Mouse (Mus musculus): ENCODE measurements at regions not wholly inside any gene's neighbourhood (a gene's known extent, or its start where the extent isn't known, plus 50 kb on each side); places are given as distances from the start of the nearest gene placed in this dataset.

DNA sequence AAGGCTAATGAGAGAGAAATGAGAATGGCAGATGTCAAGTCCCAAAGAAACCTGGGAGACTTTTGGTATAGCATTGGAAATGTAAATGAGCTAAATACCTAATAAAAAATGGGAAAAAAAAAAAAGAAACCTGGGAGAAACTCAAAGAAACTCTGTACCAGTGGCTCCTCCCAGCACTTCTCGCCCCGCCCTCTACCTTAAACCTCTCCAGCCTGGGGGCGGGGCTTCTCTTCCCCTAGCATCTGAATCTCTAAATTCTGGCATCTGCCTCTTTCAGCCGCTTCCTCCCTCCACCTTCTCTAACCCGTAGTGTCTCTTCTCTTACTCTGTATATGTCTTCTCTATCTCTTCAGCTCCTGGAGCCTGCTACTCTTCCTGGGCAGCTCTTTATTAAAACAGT, 53.2 kb downstream of the Gpr6 start:
- 64% methylated on average over 5 of the region's 5 CpGs for WGBS
- H3K4me2 ChIP-seq (ENCODE audit: low read depth, low read length, severe bottlenecking): no peak overlapping the region
- no peaks in the 10 kb centered on the region for H3K4me1 ChIP-seq (replicated peaks; ENCODE audit: control insufficient read depth, insufficient read depth, low read length)
- no peaks in the 10 kb centered on the region for H3K27me3 ChIP-seq (ENCODE audit: control insufficient read depth, insufficient read depth, low read length)
- no peak overlapping the region for H3K27ac ChIP-seq (ENCODE audit: low read depth, low read length)
- H3K9ac ChIP-seq (ENCODE audit: low read length): no peak overlapping the region
- no peaks in the 10 kb centered on the region for H3K36me3 ChIP-seq (ENCODE audit: control insufficient read depth, insufficient read depth, low read length)
- no peak for DNase-seq (ENCODE audit: low spot score)
- H3K9me3 ChIP-seq (ENCODE audit: control insufficient read depth, low read length): no peaks in the 10 kb centered on the region
- H3K4me3 ChIP-seq (ENCODE audit: low read depth, low read length): no peak overlapping the region
- ATAC-seq (replicated peaks; ENCODE audit: low FRiP score): no peak

- ATAC-seq (replicated peaks; ENCODE audit: low FRiP score): no peak
- 46% methylated on average over 7 of the region's 7 CpGs for WGBS
- Histone ChIP-seq H3K4me3 (ENCODE audit: low read depth, low read length) (no peak overlapping the region), H3K4me1 (replicated peaks; ENCODE audit: control insufficient read depth, insufficient read depth, low read length) (no peaks in the 10 kb centered on the region), H3K9me3 (ENCODE audit: control insufficient read depth, low read length) (no peaks in the 10 kb centered on the region), H3K9ac (ENCODE audit: low read length) (no peak overlapping the region), H3K27ac (ENCODE audit: low read depth, low read length) (no peak overlapping the region), H3K27me3 (ENCODE audit: control insufficient read depth, insufficient read depth, low read length) (no peaks in the 10 kb centered on the region), H3K36me3 (ENCODE audit: control insufficient read depth, insufficient read depth, low read length) (no peaks in the 10 kb centered on the region), H3K4me2 (ENCODE audit: low read depth, low read length, severe bottlenecking) (no peak overlapping the region)
- DNase-seq (ENCODE audit: low spot score): no peak
Measured at GRCm38 (mm10) chr10:41016547-41016946, 55.5 kb downstream of the Gpr6 start.

DNA sequence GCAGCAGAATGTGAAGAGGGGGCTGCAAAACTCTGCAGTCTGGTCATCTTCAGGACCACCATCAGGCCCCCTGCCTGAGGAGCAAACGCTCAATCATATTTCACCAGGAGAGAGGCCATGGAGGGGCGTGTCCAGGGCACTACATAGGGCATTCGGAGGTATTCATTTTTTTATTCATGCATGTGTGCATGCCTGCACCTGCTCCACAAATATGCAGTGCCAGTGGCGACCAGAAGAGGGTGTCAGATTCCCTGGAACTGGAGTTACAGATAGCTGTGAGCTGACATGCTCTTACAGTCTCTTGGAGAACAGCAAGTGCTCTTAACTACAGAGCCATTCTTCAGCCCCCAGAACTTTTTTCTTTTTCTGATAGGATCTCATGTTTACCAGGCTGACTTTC, 56.4 kb downstream of the Gpr6 start:
- no peak overlapping the region for H3K4me2 ChIP-seq (ENCODE audit: low read depth, low read length, severe bottlenecking)
- H3K4me1 ChIP-seq (replicated peaks; ENCODE audit: control insufficient read depth, insufficient read depth, low read length): no peaks in the 10 kb centered on the region
- DNase-seq (ENCODE audit: low spot score): peak; percentile 80
- no peaks in the 10 kb centered on the region for H3K9me3 ChIP-seq (ENCODE audit: control insufficient read depth, low read length)
- no peaks in the 10 kb centered on the region for H3K36me3 ChIP-seq (ENCODE audit: control insufficient read depth, insufficient read depth, low read length)
- H3K4me3 ChIP-seq (ENCODE audit: low read depth, low read length): no peak overlapping the region
- no peak overlapping the region for H3K9ac ChIP-seq (ENCODE audit: low read length)
- ATAC-seq (replicated peaks; ENCODE audit: low FRiP score): 0 out of 2 replicates have a peak, but pooled peaks have one; percentile 46
- no peak overlapping the region for H3K27ac ChIP-seq (ENCODE audit: low read depth, low read length)
- WGBS: 41% methylated on average over 4 of the region's 4 CpGs
- no peaks in the 10 kb centered on the region for H3K27me3 ChIP-seq (ENCODE audit: control insufficient read depth, insufficient read depth, low read length)

DNA sequence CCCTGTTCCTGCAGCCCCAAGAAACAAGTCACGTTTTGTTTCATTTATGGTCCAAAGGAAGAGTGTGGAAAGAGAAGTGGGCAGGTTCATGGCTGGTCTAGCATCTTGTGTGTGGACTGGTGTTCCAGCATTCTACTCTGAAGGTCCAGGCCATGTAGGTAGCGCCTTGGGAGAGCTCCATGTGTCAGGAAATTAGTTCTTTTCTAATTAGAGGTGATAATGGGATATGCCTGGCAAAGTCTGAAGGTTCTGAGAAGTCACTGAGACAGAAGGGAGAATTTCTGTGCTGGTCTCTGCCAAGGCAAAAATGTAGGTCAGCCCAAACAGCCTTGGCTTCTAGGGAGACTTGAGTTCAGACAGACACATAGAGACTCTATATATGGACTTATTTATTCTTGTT, 61.5 kb downstream of the Gpr6 start:
- Histone ChIP-seq H3K4me1 (replicated peaks; ENCODE audit: control insufficient read depth, insufficient read depth, low read length) (no peaks in the 10 kb centered on the region), H3K4me3 (ENCODE audit: low read depth, low read length) (no peak overlapping the region), H3K9me3 (ENCODE audit: control insufficient read depth, low read length) (no peaks in the 10 kb centered on the region), H3K4me2 (ENCODE audit: low read depth, low read length, severe bottlenecking) (no peak overlapping the region), H3K36me3 (ENCODE audit: control insufficient read depth, insufficient read depth, low read length) (no peaks in the 10 kb centered on the region), H3K9ac (ENCODE audit: low read length) (no peak overlapping the region), H3K27me3 (ENCODE audit: control insufficient read depth, insufficient read depth, low read length) (no peaks in the 10 kb centered on the region), H3K27ac (ENCODE audit: low read depth, low read length) (no peak overlapping the region)
- WGBS: 84% methylated on average over 2 of the region's 2 CpGs
- ATAC-seq (replicated peaks; ENCODE audit: low FRiP score) (no peak), DNase-seq (ENCODE audit: low spot score) (no peak)

- no peaks in the 10 kb centered on the region for H3K9me3 ChIP-seq (ENCODE audit: control insufficient read depth, low read length)
- no peaks in the 10 kb centered on the region for H3K4me1 ChIP-seq (replicated peaks; ENCODE audit: control insufficient read depth, insufficient read depth, low read length)
- no peak overlapping the region for H3K9ac ChIP-seq (ENCODE audit: low read length)
- no peak for ATAC-seq (replicated peaks; ENCODE audit: low FRiP score)
- H3K4me2 ChIP-seq (ENCODE audit: low read depth, low read length, severe bottlenecking): no peak overlapping the region
- no peak overlapping the region for H3K27ac ChIP-seq (ENCODE audit: low read depth, low read length)
- no peak overlapping the region for H3K4me3 ChIP-seq (ENCODE audit: low read depth, low read length)
- WGBS: 88% methylated on average over 3 of the region's 3 CpGs
- H3K27me3 ChIP-seq (ENCODE audit: control insufficient read depth, insufficient read depth, low read length): no peaks in the 10 kb centered on the region
- no peaks in the 10 kb centered on the region for H3K36me3 ChIP-seq (ENCODE audit: control insufficient read depth, insufficient read depth, low read length)
- no peak for DNase-seq (ENCODE audit: low spot score)
Measured at GRCm38 (mm10) chr10:41007866-41008265, 64.2 kb downstream of the Gpr6 start.

DNA sequence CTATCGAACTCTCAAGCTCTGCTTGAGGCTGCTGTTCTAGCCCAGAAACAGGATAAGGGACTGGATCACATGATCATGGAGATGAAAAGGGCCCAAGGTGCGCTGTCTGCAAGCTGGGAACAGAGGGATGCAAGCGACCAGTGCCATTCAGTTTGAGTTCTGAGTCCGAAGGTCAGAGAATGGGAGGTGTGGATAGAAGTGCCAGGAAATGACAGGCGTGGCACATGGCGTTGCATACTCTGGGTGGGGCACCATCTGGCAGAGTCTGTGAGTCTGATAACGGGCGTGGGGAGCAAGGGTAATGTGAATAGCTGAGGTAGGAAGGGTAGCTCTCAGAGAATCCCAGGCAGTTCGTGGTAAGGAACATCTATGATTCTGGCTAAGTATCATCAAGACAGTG, 65.5 kb downstream of the Gpr6 start:
- Histone ChIP-seq H3K4me2 (ENCODE audit: low read depth, low read length, severe bottlenecking) (no peak overlapping the region), H3K27me3 (ENCODE audit: control insufficient read depth, insufficient read depth, low read length) (no peaks in the 10 kb centered on the region), H3K9ac (ENCODE audit: low read length) (no peak overlapping the region), H3K27ac (ENCODE audit: low read depth, low read length) (no peak overlapping the region), H3K4me1 (replicated peaks; ENCODE audit: control insufficient read depth, insufficient read depth, low read length) (no peaks in the 10 kb centered on the region), H3K9me3 (ENCODE audit: control insufficient read depth, low read length) (no peaks in the 10 kb centered on the region), H3K36me3 (ENCODE audit: control insufficient read depth, insufficient read depth, low read length) (no peaks in the 10 kb centered on the region), H3K4me3 (ENCODE audit: low read depth, low read length) (no peak overlapping the region)
- 84% methylated on average over 9 of the region's 9 CpGs for WGBS
- DNase-seq (ENCODE audit: low spot score) (no peak), ATAC-seq (replicated peaks; ENCODE audit: low FRiP score) (no peak)

DNA sequence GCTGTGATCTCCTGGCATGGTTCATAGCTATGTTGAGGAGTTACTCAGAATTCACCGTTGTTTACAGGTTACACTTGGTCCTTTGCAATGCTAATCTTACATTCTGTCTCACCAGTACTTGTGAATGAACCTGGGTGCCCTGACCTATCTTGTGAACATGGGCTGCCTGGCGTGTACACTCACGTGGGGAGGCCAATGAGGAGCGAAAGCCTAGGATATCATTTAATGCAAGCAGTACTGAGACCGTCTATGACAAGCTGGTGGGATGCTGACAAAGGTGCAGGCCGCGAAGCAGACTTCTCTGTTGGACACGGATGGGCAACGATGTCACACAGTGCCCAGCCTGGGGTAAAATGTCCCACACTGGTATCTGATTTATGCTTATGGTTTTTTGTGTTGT, 66.3 kb downstream of the Gpr6 start:
- H3K27me3 ChIP-seq (ENCODE audit: control insufficient read depth, insufficient read depth, low read length): no peaks in the 10 kb centered on the region
- no peak overlapping the region for H3K27ac ChIP-seq (ENCODE audit: low read depth, low read length)
- H3K9me3 ChIP-seq (ENCODE audit: control insufficient read depth, low read length): no peaks in the 10 kb centered on the region
- WGBS: 92% methylated on average over 9 of the region's 9 CpGs
- H3K4me3 ChIP-seq (ENCODE audit: low read depth, low read length): no peak overlapping the region
- H3K9ac ChIP-seq (ENCODE audit: low read length): no peak overlapping the region
- H3K36me3 ChIP-seq (ENCODE audit: control insufficient read depth, insufficient read depth, low read length): no peaks in the 10 kb centered on the region
- DNase-seq (ENCODE audit: low spot score) (no peak), ATAC-seq (replicated peaks; ENCODE audit: low FRiP score) (no peak)
- H3K4me1 ChIP-seq (replicated peaks; ENCODE audit: control insufficient read depth, insufficient read depth, low read length): no peaks in the 10 kb centered on the region
- H3K4me2 ChIP-seq (ENCODE audit: low read depth, low read length, severe bottlenecking): no peak overlapping the region

DNA sequence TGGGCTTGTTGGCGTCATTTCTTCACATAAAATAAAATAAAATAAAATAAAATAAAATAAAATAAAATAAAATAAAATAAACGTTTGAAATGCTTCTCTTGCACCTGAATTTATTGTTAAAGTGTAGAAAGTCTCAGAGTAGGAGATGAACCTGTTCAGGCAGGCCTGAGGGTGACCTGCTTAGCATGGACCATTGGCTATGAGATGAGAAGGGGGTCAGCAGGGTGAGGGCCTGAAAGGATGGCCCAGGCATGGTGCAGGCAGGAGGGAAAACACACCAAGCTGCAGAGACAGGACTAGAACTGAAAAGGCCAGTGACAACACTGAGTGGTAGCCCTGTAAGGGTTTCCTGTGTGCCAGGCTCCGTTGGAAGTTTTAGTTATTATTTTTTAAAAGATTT, 67.3 kb downstream of the Gpr6 start:
- Histone ChIP-seq H3K36me3 (ENCODE audit: control insufficient read depth, insufficient read depth, low read length) (no peaks in the 10 kb centered on the region), H3K9me3 (ENCODE audit: control insufficient read depth, low read length) (no peaks in the 10 kb centered on the region), H3K9ac (ENCODE audit: low read length) (no peak overlapping the region), H3K27me3 (ENCODE audit: control insufficient read depth, insufficient read depth, low read length) (no peaks in the 10 kb centered on the region), H3K4me3 (ENCODE audit: low read depth, low read length) (no peak overlapping the region), H3K4me1 (replicated peaks; ENCODE audit: control insufficient read depth, insufficient read depth, low read length) (no peaks in the 10 kb centered on the region), H3K4me2 (ENCODE audit: low read depth, low read length, severe bottlenecking) (no peak overlapping the region), H3K27ac (ENCODE audit: low read depth, low read length) (no peak overlapping the region)
- 61% methylated on average over 3 of the region's 3 CpGs for WGBS
- DNase-seq (ENCODE audit: low spot score) (no peak), ATAC-seq (replicated peaks; ENCODE audit: low FRiP score) (0 out of 2 replicates have a peak, but pooled peaks have one; percentile 49)

GRCm38 (mm10) chr10:41004044-41004689, 67.9 kb downstream of the Gpr6 start:
- peak; percentile 83 for DNase-seq (ENCODE audit: low spot score)
- Histone ChIP-seq H3K36me3 (ENCODE audit: control insufficient read depth, insufficient read depth, low read length) (no peaks in the 10 kb centered on the region), H3K27me3 (ENCODE audit: control insufficient read depth, insufficient read depth, low read length) (no peaks in the 10 kb centered on the region), H3K9ac (ENCODE audit: low read length) (no peak overlapping the region), H3K4me3 (ENCODE audit: low read depth, low read length) (no peak overlapping the region), H3K4me1 (replicated peaks; ENCODE audit: control insufficient read depth, insufficient read depth, low read length) (no peaks in the 10 kb centered on the region), H3K4me2 (ENCODE audit: low read depth, low read length, severe bottlenecking) (no peak overlapping the region), H3K9me3 (ENCODE audit: control insufficient read depth, low read length) (no peaks in the 10 kb centered on the region), H3K27ac (ENCODE audit: low read depth, low read length) (no peak overlapping the region)
- WGBS: 29% methylated on average over 7 of the region's 7 CpGs
- ATAC-seq (replicated peaks; ENCODE audit: low FRiP score): peak; percentile 90

Data from forebrain, embryonic 11.5 days (tissue).